Mouse (Mus musculus): ENCODE results near the gene Mdh2.

Gene Mdh2

DNA sequence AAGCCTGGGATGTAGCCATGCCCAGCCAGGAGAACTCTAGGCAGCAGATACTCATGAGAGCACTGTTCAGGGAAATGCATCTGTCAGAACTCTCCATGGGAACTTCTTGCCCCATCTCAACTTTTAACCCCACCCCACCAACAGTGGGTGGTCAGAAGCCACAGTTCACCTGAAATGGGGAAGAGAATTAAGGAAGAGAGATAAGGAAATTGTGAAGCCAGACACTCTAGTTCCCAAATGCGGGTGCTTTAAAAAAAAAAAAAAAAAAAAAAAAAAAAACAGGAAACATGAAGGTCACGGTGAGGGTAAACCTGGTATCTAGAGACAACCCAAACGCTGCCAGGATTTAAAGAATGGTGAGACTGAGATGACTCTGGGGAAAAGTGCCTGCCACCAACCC lies 5.8 kb upstream of the Mdh2 start:
- in situ Hi-C loops (cut with MboI; ENCODE audit: unreplicated experiment in 2 of 2) = no loop called here

DNA sequence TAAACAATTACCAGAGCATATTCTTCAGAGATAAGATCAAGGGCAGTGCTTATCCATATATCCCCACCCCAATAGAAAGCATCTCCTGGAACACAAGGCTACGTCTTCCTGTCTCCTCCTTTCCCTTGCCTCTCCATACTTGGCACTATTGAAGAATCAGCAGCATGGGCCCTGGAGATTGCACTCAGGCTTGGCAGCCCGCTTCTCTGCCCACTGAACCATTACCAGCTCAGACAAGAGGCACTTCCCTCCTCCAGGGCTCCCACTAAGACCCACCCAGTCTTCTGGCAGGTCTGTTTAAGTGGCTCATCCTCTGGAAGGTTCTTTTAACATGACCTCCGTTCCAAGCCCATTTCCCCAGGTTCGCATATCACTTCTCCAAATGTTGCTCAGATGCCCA lies 1.7 kb upstream of the Mdh2 start:
- in situ Hi-C loops (cut with MboI; ENCODE audit: unreplicated experiment in 2 of 2) = no loop called here

DNA sequence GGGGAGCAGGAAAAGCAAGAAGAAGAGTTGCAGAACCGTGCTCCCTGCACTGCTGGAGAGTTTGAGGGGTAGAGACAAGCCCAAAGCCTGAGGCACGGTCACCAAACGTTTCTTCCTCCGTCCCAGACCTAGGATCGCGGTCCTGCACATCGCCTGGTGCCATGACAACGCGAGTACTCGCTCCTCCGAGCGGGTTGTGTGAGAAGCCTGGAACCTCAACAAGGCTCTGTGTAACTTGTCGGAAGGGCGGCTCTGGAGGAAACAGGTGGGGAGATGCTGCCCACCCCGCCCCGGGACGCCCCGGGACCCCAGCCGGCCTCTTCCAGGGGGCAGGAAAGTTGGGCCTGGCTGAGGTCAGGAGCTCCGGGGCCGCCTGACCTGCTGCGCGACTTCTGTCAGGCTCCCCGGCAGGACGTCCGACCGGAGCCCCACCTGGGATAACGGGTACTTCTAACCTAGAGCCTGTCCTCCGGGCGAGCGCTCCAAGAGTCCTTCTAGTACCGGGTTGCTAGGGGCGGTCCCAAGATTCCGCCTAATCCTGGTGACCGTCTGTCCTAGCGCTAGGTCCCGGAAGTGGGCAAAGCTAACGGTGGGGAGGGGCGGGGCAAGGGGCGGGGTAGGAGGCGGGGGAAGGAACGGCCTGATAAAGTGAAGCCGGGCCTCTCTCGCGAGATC lies 347 bp upstream of the Mdh2 start, which contains the start of gene Styxl1:
Styxl1 (minus strand) TSS at position 590 of the 675 bp plus-strand sequence.
- in situ Hi-C loops (cut with MboI; ENCODE audit: unreplicated experiment in 2 of 2) = no loop called here

DNA sequence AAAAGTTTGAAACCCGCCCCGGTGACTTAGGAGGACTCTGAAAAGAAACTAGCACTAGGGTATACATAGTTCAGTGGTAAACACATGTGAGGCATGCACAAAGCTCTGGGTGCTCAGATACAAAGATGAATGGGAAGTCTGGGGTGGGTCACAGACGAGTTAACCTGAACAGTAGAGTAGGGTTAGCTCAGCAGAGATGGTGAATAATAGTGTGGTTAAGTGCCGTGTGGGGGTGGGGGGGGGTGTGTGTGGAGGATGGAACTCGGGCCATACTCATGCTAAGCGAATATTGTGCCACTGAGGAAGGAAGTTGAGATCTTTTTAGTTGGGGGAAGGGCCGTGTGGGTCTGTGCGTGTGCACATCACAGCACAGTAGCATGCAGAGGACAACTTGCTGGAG lies 2.1 kb downstream of the Mdh2 start:
- in situ Hi-C loops (cut with MboI; ENCODE audit: unreplicated experiment in 2 of 2) = no loop called here

DNA sequence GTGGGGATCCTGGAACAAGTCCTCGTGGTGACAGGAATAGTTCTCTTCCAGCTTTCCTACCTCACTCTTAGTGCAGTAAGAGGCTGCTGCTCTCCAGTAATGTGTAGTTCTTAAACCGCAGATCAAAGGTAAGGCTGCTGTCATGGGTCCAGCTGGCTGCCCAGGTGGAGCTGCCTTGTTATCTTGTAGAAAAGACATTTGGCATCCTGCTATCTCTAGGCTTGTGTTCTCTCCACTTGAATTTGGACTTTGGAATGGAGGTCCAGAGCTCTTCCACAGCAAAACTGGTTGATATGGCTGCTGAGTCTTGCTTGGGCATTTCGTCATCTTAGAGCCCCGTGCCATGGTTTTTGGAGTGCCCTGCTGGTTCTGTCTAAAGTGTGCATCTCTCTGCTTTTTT lies 4.6 kb downstream of the Mdh2 start:
- in situ Hi-C loops (cut with MboI; ENCODE audit: unreplicated experiment in 2 of 2) = no loop called here

DNA sequence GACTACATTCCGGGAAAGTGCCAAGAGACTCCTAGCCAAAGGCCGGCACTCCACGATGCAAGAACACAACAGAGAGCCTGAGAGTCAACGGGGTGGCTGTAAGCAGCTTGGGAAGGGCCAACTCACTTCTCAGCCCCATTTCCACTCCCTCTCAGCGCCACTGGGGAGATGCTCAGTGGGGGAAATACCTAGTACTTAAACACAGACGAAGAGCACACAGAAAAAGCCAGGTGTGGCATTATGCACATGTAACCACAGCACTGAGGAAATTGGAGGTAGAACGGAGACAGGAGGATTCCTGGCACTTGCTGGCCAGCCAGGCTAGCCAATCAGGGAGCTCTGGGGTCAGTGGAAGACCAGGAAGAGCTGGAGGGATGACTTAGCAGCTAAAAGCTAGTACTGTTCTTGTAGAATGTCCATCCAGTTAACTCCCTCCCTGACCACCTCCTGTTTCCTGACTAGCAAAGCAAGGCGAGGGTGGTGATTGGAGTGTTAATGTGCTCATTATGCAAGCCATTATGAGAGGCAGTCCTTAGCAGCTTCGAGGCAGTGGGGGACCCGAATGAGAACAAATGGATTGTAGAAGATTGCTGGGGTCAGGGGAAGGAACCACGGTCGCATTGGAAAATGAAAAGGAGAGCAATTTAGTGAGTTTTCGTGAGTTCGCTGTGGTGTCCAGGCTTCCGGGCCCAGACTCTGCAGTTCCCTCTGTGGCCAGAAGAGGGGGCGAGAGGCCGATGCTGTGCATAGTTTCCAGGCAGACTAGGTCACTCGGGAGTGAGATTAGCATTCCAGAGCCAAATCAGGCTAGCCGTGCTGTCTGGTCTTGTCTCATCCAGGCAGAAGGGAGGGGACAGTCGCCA lies 15.9 kb downstream of the Mdh2 start:
- in situ Hi-C loops (cut with MboI; ENCODE audit: unreplicated experiment in 2 of 2) = no loop called here

DNA sequence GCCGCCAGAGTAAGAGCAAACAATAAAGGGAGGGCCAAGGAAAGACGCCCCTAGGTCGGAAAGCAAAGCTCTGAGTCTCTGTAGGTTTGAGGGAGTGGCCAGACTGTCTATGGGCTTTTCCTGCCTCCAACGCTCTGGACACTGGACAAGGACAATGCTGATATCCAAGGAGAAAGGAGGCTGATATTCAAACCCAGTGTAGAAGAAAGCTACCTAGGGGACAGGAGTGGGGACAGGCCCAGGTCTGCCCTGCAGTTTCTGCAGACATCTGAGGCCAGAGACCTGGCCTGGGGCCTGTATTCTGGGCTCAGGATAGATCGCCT lies 16.5 kb downstream of the Mdh2 start:
- in situ Hi-C loops (cut with MboI; ENCODE audit: unreplicated experiment in 2 of 2) = no loop called here

DNA sequence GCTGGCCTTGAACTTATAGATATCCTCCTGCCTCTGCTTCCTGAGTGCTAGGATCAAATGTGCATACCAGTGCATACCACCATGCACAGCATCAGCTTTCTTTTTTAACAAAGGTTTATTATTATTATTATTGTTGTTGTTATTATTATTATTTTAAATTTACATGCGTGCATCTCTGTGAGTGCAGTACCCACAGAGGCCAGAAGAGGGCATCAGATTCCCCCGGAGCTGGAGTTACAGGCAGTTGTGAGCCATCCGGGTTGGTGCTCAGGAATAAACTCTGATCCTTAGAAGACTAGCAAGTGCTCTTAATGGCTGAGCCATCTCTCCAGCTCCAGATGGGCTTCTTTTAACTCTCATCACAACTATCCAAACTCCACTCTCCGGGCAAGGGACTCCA lies 21.5 kb downstream of the Mdh2 start:
- in situ Hi-C loops (cut with MboI; ENCODE audit: unreplicated experiment in 2 of 2) = loop anchor here in 1 of 2 experiments (5.0 kb wide), 1 partner anchor 48 kb away; no protein-coding TSS in a partner anchor

DNA sequence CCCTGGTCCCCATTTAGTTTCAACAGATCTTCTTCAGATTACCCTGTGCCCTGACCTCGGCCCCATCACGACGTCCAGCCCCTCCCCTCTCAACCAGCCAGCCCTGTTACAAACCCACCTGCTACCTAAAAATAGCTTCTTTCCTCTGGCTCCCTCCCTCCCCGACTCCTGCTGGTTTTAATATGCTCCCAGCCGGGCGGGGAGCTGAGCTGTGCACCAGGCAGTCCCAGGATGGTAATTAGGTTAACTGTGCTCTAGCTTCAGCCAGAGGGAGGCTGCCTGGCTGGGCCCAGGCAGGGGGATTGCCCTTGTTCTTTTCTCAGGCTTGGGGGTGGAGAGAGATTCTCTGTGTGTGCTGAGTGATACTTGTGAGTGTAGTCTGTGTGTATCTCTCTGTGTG lies 22.6 kb downstream of the Mdh2 start:
- in situ Hi-C loops (cut with MboI; ENCODE audit: unreplicated experiment in 2 of 2) = loop anchor here in 1 of 2 experiments (5.0 kb wide), 1 partner anchor 46 kb away; no protein-coding TSS in a partner anchor

DNA sequence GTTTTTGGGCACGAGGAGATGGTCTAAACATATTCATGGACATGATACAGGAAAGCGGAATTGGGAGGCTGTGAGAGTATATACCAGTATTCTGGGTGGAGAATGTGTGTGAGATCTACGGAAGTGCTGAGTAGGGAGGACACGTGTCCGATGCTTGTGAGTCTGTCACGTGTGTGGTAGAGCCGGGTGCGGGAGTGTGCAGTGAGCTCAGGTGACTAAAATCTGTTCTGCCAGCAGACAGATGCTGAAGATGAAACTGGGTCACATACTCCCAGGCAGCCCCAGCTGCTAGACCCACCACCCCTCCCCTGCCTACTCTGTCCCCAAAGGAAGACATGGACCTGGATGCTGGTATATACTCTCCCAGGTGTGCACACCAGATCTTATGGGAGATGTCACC lies 24.4 kb downstream of the Mdh2 start:
- in situ Hi-C loops (cut with MboI; ENCODE audit: unreplicated experiment in 2 of 2) = loop anchor here in 1 of 2 experiments (5.0 kb wide), 1 partner anchor 45 kb away; no protein-coding TSS in a partner anchor

DNA sequence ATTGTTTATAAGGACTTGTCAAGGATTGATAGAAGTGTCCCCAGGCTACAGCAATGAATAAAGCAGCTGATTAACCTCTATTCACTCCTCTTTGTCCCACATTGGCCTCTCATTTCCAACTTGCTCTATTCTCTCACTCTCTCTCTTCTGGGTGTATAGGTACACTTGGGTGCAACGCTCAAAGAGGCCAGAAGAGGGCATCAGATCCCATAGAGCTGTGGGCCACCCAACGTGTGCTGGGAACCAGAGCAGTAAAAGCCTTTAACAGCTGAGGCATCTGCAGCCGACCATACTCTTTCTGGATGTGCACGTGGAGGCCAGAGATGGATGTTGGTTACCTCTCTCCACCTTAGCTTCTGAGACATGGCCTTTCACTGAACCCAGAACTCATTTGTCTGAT lies 24.9 kb downstream of the Mdh2 start:
- in situ Hi-C loops (cut with MboI; ENCODE audit: unreplicated experiment in 2 of 2) = loop anchor here in 1 of 2 experiments (5.0 kb wide), 1 partner anchor 44 kb away; no protein-coding TSS in a partner anchor

DNA sequence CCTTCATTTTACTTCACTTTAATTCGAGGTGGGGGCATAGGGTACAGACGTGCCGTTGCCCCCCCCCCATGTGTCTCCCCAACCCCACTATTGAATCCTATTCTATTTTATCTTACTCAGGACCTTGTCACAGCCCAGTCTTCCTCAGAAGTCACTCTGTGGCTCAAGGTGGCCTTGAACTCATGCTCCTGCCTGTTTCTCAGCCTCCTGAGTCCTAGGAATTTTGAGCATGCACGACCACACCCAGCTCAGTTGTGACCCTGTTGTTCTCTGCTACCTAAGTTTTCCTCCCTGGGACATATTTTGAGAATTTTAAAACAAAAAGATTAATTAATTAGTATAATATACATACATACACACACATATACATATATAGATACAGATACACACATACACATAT lies 25.4 kb downstream of the Mdh2 start:
- in situ Hi-C loops (cut with MboI; ENCODE audit: unreplicated experiment in 2 of 2) = loop anchor here in 1 of 2 experiments (5.0 kb wide), 1 partner anchor 44 kb away; no protein-coding TSS in a partner anchor

DNA sequence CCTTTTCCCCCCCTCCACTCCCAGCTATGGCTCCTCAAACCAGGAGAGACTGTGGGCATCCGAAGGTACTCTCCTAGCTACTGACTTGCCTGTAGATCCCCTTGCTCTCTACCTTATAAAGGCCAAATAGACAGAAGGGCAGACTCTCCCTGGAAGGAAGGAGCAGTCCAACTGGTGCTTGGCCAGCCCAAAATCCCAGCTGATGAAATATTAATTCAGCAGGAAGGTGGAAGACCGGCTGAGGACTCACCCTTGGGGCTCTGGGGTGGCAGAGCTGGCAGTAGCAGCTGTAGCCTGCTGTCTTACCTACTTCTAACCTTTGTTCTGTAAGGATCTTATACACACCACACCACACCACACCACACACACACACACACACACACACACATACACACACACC lies 26.5 kb downstream of the Mdh2 start:
- in situ Hi-C loops (cut with MboI; ENCODE audit: unreplicated experiment in 2 of 2) = loop anchor here (5.0 kb wide), 1 partner anchor 43 kb away; no protein-coding TSS in a partner anchor

DNA sequence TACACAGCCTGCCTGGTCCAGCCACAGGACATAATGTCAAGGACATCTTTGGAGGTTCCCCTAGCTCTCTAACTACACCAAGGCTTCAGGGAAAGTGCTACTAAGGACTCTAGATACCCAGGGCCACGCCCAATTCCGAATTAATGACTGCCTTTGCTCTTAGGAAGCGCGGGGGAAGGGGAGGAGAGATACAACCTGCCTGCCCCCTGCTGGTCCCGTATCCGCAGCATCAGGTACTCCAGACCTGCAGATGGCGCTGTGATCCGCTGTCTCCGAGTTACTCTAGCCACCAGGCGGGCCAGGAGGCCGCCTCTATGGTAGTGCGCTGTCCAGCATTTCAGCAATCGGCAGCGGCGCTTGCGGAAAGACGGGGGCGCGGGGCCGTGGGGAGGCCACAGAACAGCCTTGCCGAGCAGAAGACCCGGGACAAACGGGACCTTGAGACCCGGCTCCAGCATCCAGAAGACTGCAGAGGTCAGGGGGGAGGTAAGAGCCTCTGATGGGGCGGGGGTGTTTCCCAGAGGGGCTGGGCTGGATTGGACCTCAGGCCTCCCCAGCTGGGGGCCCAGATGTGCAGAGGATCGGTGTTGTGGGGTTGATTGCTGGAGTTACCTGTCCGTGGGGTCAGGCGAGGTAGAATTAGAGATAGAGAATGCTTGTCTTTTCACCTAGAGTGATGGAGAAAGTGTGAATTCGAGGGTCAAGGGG lies 28.4 kb downstream of the Mdh2 start, which contains the start of gene Srrm3:
Srrm3 (plus strand) TSS at position 336 of the 708 bp plus-strand sequence.
- in situ Hi-C loops (cut with MboI; ENCODE audit: unreplicated experiment in 2 of 2) = loop anchor here in 1 of 2 experiments (5.0 kb wide), 1 partner anchor 41 kb away; no protein-coding TSS in a partner anchor

DNA sequence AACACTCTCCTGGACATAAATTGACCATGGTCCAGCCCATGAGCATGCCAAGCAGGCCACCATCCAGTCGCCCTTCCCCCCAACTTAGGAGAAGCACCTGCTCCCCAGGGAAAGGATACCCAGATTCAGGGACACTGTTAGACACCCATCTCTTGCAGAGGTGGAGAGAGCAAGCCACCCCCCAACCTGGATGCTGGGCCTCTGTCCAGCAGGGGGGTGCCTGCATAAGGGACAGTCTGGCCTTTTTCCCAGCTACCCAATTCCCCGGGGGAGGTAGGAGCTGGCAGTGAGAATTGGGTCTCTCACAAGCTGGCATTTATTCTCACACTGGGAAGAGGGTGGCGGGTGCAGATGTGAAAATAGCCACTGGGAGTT lies 29.0 kb downstream of the Mdh2 start:
- in situ Hi-C loops (cut with MboI; ENCODE audit: unreplicated experiment in 2 of 2) = loop anchor here in 1 of 2 experiments (5.0 kb wide), 1 partner anchor 40 kb away; no protein-coding TSS in a partner anchor

DNA sequence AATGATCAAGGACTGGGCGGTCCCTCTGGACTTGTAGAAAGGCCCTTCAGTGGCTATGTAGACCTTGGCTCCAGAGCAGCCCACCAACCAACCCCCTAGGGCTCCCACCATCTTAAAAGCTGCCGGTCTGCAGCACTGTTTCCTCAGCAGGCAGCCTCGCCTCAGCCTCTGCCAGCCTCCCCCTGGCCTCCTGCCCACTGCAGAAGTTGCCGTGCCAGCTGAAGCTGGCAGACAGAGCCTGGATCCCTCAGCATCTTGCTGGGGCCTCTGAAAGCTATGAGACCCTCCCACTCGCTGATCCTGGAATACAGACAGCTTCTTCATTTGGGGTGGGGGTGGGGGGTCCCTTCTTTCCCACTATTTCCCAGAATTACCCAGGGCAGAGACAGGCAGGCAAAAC lies 34.7 kb downstream of the Mdh2 start:
- in situ Hi-C loops (cut with MboI; ENCODE audit: unreplicated experiment in 2 of 2) = no loop called here

DNA sequence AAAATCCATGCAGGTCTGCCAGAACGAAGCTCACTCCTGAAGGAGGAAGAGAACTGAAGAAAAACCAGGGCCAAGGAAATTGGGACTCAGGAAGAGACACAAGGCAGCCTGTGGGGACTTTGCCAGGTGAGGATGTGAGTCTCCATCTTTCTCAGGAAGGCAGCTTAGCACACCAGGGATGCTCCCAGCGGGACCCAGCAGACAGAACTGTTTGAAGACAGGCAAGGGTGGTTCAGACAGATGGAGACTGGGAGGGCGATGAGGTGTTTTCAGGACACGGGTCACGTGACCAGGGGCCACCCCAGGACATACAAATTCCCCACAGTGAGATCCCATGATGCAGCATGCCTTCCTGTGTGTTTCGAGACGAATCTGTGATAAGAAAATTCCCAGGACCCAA lies 40.2 kb downstream of the Mdh2 start:
- in situ Hi-C loops (cut with MboI; ENCODE audit: unreplicated experiment in 2 of 2) = no loop called here

DNA sequence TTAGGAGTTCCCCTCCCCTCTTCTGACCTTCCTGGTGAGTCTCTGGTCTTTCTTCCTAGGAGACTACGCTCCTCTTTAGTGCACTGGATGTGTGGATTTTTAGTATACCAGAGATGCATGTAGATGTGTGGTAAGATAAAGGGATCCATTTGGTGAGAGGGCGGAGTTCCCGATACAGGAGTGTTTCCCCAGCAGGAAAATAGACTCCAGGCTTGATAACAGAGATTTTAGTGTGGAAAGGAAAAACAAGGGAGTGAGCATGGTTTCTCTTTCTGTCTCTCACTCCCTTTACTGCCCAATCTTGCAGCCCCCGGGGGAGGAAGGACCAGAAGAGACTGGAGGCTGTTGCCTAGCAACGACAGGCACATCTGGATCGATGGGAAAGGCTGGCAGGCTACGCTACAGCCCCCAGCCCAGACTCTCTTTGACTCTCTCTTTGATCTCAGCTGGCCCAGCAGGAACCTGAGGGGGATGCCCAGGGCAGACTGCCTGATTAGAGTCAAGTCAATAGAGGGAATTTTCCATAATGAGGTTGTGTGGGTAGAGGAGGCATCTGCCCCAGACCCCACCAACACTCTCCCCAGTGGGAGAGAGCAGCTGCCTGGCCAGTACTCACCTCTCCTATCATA lies 44.1 kb downstream of the Mdh2 start:
- in situ Hi-C loops (cut with MboI; ENCODE audit: unreplicated experiment in 2 of 2) = no loop called here

DNA sequence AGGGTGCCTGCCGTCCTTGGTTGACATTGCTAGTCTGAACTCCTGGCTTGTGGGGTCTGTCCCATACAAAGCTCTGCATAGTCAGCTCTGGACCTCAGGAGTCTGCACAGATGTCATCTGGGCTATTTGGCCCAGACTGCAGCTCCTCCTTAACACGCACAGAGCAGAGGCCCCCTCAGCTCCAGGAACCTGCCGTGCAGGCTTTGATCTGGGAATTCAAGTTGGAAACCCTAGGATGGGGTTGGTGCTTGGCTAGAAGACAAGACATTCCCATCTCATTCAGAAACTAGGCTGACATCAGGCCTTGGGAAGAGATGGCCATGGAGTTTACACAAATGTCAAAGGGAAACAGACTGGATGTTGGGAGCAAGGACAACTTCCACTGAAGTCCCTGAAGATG lies 46.2 kb downstream of the Mdh2 start:
- in situ Hi-C loops (cut with MboI; ENCODE audit: unreplicated experiment in 2 of 2) = no loop called here

DNA sequence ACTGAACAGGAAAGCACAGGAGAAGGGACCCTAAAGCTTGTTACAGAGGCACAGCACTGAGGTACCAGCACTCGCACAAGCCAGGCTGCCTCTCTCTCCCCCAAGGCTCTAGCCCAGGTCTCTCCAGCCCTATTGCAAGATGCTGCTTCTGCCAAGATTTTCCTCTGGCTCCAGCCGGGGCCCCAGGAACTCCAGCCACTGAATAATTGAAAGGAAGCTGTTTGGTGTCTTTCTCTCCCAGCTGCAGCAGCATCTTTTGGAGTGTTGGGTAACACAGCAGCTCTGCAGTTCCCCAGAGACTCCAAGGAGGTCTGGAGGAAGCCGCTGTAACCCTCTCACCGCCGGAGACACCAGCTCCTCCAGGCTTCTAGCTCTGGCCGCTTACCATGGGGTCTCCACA lies 47.9 kb downstream of the Mdh2 start:
- in situ Hi-C loops (cut with MboI; ENCODE audit: unreplicated experiment in 2 of 2) = no loop called here

Data from v-Abl transformed pro-B cells (cell line).